Mouse (Mus musculus): ENCODE measurements around the gene Dcx. TPM values are rescaled to one million over a fixed set of nuclear protein-coding genes. Genes with fewer than 3 reads are reported as not detected.

The Dcx gene
- under 1 TPM in 1 of 2 experiments, not detected in 1; 0.21 TPM for polyA plus RNA-seq (2017; shearing (Covaris generic))

GRCm38 (mm10) chrX:143932958-143933357, at the start of gene Dcx:
Gene Dcx (minus strand): TSS chrX:143933311.

GRCm38 (mm10) chrX:143827212-143827611, 105.9 kb downstream of the Dcx start, which contains the start of gene Capn6:
Gene Capn6 (minus strand): TSS chrX:143827414.

Other genes starting within 250 kb of the Dcx start
- under 1 TPM in 1 of 2 experiments, not detected in 1; 0.11 TPM for gene Capn6, start 105.9 kb downstream of the Dcx start, polyA plus RNA-seq (2017; shearing (Covaris generic))
- not detected for gene A730046J19Rik, start 220.4 kb upstream of the Dcx start, polyA plus RNA-seq (2017; shearing (Covaris generic))